Mouse (Mus musculus) ES-Bruce4 (cell line): ENCODE results near the gene Pcnx. TPM values are rescaled to one million over a fixed set of nuclear protein-coding genes. Genes with fewer than 3 reads are reported as not detected.

Experiments used
- H3K27ac ChIP-seq: 2 replicates; pipeline ENCODE4 v1.5.1; 2012; ENCODE audit warnings: low read length, inconsistent platforms; ENCODE audit not compliant: insufficient read depth
- H3K27me3 ChIP-seq: 2 replicates; pipeline ENCODE4 v1.6.1; 2012; ENCODE audit warnings: mild to moderate bottlenecking, low read length, inconsistent platforms; ENCODE audit not compliant: control insufficient read depth, poor library complexity, insufficient read depth, severe bottlenecking
- H3K36me3 ChIP-seq: 2 replicates; pipeline ENCODE4 v1.6.1; 2012; ENCODE audit warnings: inconsistent platforms, mild to moderate bottlenecking, low read length, moderate library complexity; ENCODE audit not compliant: control insufficient read depth, poor library complexity, insufficient read depth, severe bottlenecking
- H3K4me1 ChIP-seq: one replicate; pipeline ENCODE4 v1.8.1; 2011; ENCODE audit warnings: low read length; ENCODE audit not compliant: control insufficient read depth, insufficient read depth
- H3K4me3 ChIP-seq: 2 replicates; pipeline ENCODE4 v1.5.1; 2011; ENCODE audit warnings: low read depth, mild to moderate bottlenecking, low read length
- H3K9ac ChIP-seq: 2 replicates; pipeline ENCODE4 v1.6.1; 2012; ENCODE audit warnings: low read depth, mild to moderate bottlenecking, inconsistent platforms; ENCODE audit not compliant: poor library complexity, severe bottlenecking
- H3K9me3 ChIP-seq: replicated peaks from 2 replicates; pipeline ENCODE4 v1.6.1; 2012; ENCODE audit warnings: mild to moderate bottlenecking, low read length, inconsistent platforms; ENCODE audit not compliant: control insufficient read depth, poor library complexity, insufficient read depth, severe bottlenecking
- CTCF ChIP-seq: IDR thresholded peaks from one replicate; pipeline ENCODE4 v1.8.1; 2011; ENCODE audit warnings: low read depth, low read length
- EP300 ChIP-seq: IDR thresholded peaks from 2 replicates; pipeline ENCODE4 v1.6.1; 2011; ENCODE audit warnings: low read depth, low read length; ENCODE audit not compliant: insufficient read depth
- POLR2A ChIP-seq: IDR thresholded peaks from one replicate; pipeline ENCODE4 v1.8.1; 2011; ENCODE audit warnings: low read length; ENCODE audit not compliant: insufficient read depth
- polyA plus RNA-seq: library from polyadenylated mRNA; stranded (reverse); fragments of >200 nt; gene quantifications from 2 replicates; pipeline ENCODE4 v1.2.4, GENCODE M21; 2011; ENCODE audit warnings: low read depth; ENCODE audit not compliant: missing spikeins, insufficient read depth, insufficient read length

The Pcnx gene
- polyA plus RNA-seq, 1 experiment: 18.5 TPM

DNA sequence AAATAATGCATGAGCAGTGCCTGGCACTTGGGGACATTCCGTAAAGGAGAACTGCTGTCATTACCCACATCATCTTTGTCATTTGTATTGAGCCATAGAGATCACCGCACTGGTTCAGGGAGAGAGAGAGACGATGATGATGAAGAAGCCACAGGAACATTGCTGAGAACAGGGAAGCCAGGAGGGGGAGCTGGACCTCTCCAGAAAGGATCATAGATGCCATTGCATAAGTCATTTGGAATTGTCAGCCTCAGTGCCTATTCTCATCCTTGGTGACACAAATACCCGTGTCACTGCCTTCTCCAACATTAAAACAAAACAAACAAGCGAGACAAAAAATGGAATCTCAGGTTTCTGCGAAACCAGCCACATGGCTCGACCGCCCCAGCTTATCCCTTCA, 23.7 kb upstream of the Pcnx start:
- no peaks in the 10 kb centered on the region for H3K36me3 ChIP-seq
- no peaks in the 10 kb centered on the region for H3K9me3 ChIP-seq
- H3K27me3 ChIP-seq: no peaks in the 10 kb centered on the region
- no peak overlapping the region for H3K4me3 ChIP-seq
- H3K27ac ChIP-seq: no peak overlapping the region
- no peak for TF ChIP-seq CTCF
- TF ChIP-seq EP300: no peak
- TF ChIP-seq POLR2A: no peak
- H3K4me1 ChIP-seq: no peaks in the 10 kb centered on the region
- no peak overlapping the region for H3K9ac ChIP-seq

GRCm38 (mm10) chr12:81837463-81837862, 22.4 kb upstream of the Pcnx start:
- no peak overlapping the region for H3K4me3 ChIP-seq
- H3K9me3 ChIP-seq: no peaks in the 10 kb centered on the region
- H3K9ac ChIP-seq: no peak overlapping the region
- no peaks in the 10 kb centered on the region for H3K4me1 ChIP-seq
- no peak overlapping the region for H3K27ac ChIP-seq
- TF ChIP-seq CTCF (no peak), POLR2A (no peak), EP300 (no peak)
- no peaks in the 10 kb centered on the region for H3K27me3 ChIP-seq
- H3K36me3 ChIP-seq: no peaks in the 10 kb centered on the region

DNA sequence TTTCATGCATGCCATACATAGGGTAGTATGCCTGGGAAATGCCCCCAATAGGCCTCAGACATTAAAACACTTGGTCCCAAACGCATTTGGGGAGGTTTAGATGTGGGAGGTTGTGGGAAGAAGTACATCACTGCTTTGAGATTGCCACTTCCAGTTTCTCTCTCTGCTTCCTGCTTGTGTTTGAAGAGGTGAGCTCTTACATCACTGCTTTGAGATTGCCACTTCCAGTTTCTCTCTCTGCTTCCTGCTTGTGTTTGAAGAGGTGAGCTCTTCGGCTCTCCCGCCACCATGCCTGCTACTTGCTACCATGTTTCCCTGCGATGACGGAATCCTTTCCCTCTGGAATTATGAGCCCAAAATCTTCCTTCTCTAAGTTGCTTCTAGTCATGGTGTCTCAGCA, 20.2 kb upstream of the Pcnx start:
- no peaks in the 10 kb centered on the region for H3K9me3 ChIP-seq
- H3K27me3 ChIP-seq: no peaks in the 10 kb centered on the region
- no peaks in the 10 kb centered on the region for H3K36me3 ChIP-seq
- TF ChIP-seq EP300 (no peak), CTCF (no peak), POLR2A (no peak)
- H3K27ac ChIP-seq: no peak overlapping the region
- H3K4me3 ChIP-seq: no peak overlapping the region
- H3K9ac ChIP-seq: no peak overlapping the region
- H3K4me1 ChIP-seq: no peaks in the 10 kb centered on the region

DNA sequence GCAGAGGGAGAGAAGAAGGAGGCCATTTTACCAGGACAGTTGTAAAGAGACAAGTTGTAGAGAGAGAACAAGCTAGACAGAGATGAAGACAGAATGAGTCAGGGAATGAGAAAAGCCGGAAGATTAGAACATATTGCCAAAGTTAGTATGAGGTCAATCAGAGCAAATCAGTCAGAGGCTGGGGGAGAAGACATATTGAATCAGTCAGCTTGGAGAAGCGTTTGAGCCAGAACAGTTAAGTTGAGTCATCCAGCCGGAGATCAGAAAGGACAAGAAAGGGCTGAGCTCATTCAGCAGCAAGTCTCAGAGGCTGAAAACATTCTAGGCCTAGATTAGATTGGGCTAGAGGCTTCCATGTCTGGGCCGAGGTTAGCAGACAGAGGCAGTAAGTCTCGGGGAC, 18.8 kb upstream of the Pcnx start:
- Histone ChIP-seq H3K9ac (no peak overlapping the region), H3K9me3 (no peaks in the 10 kb centered on the region), H3K27ac (no peak overlapping the region), H3K4me1 (no peaks in the 10 kb centered on the region), H3K4me3 (no peak overlapping the region), H3K36me3 (no peaks in the 10 kb centered on the region), H3K27me3 (no peaks in the 10 kb centered on the region)
- TF ChIP-seq POLR2A (no peak), EP300 (no peak), CTCF (no peak)

- no peaks in the 10 kb centered on the region for H3K4me1 ChIP-seq
- no peak overlapping the region for H3K9ac ChIP-seq
- H3K36me3 ChIP-seq: no peaks in the 10 kb centered on the region
- no peak overlapping the region for H3K4me3 ChIP-seq
- no peaks in the 10 kb centered on the region for H3K27me3 ChIP-seq
- no peaks in the 10 kb centered on the region for H3K9me3 ChIP-seq
- TF ChIP-seq EP300: no peak
- TF ChIP-seq CTCF: no peak
- no peak for TF ChIP-seq POLR2A
- H3K27ac ChIP-seq: no peak overlapping the region
These were observed 16.3 kb upstream of the Pcnx start for GRCm38 (mm10) chr12:81843501-81843900.

DNA sequence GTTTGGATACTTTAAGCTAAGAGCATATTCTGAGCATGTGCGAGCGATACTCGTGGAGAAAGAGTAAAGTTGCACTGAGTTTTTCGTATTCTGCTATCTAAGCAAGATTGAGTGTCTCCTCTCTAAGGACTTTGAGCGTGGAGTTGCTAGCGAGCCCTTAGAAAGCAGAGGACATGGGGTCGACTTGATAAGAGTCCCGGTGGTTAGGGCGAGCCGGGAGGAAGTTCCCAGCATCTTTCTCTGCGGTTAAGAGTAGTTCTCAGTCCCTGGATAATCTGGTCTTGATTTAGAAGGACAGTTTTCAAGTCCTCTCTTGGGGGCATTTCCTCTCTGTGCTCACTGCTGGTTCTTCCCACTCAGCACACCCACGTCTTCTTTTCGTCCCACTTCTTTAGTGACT, 15.3 kb upstream of the Pcnx start:
- no peaks in the 10 kb centered on the region for H3K27me3 ChIP-seq
- H3K27ac ChIP-seq: no peak overlapping the region
- H3K9ac ChIP-seq: no peak overlapping the region
- H3K9me3 ChIP-seq: no peaks in the 10 kb centered on the region
- H3K4me1 ChIP-seq: no peaks in the 10 kb centered on the region
- no peak overlapping the region for H3K4me3 ChIP-seq
- TF ChIP-seq EP300 (no peak), CTCF (no peak), POLR2A (no peak)
- no peaks in the 10 kb centered on the region for H3K36me3 ChIP-seq

GRCm38 (mm10) chr12:81844981-81845380, 14.8 kb upstream of the Pcnx start:
- Histone ChIP-seq H3K27me3 (no peaks in the 10 kb centered on the region), H3K4me1 (no peaks in the 10 kb centered on the region), H3K9me3 (no peaks in the 10 kb centered on the region), H3K9ac (no peak overlapping the region), H3K36me3 (no peaks in the 10 kb centered on the region), H3K4me3 (no peak overlapping the region), H3K27ac (no peak overlapping the region)
- TF ChIP-seq CTCF: no peak
- no peak for TF ChIP-seq EP300
- TF ChIP-seq POLR2A: no peak
